Mouse (Mus musculus) liver, embryonic 13.5 days (tissue): ENCODE data around the gene Prss56. TPM values are rescaled to one million over a fixed set of nuclear protein-coding genes. Genes with fewer than 3 reads are reported as not detected.

Experiments used
- ATAC-seq: fragments of 200-750 bp; cut with Nextera tagmentation; 2 replicates; pipeline ENCODE4 v1.8.0; 2017; ENCODE audit warnings: low read depth, mild to moderate bottlenecking, moderate number of reproducible peaks, moderate library complexity
- DNase-seq: peaks from one replicate; pipeline ENCODE4 v3.0.0; 2022
- H3K27ac ChIP-seq: fragments of 300-500 bp; sonication (generic); 2 replicates; pipeline ENCODE4 v1.5.1; 2015; ENCODE audit warnings: moderate library complexity, mild to moderate bottlenecking, inconsistent platforms
- H3K27me3 ChIP-seq: fragments of 300-500 bp; sonication (generic); 2 replicates; pipeline ENCODE4 v1.6.1; 2015; ENCODE audit warnings: mild to moderate bottlenecking, inconsistent platforms
- H3K36me3 ChIP-seq: fragments of 300-500 bp; sonication (generic); 2 replicates; pipeline ENCODE4 v1.6.1; 2015; ENCODE audit warnings: mild to moderate bottlenecking, inconsistent platforms
- H3K4me1 ChIP-seq: fragments of 300-500 bp; sonication (generic); replicated peaks from 2 replicates; pipeline ENCODE4 v1.6.1; 2015; ENCODE audit warnings: inconsistent platforms
- H3K4me2 ChIP-seq: fragments of 300-500 bp; sonication (generic); 2 replicates; pipeline ENCODE4 v1.6.1; 2015; ENCODE audit warnings: inconsistent platforms, mild to moderate bottlenecking, moderate library complexity
- H3K4me3 ChIP-seq: fragments of 300-500 bp; sonication (generic); replicated peaks from 2 replicates; pipeline ENCODE4 v1.5.1; 2015; ENCODE audit warnings: mild to moderate bottlenecking, inconsistent platforms
- H3K9ac ChIP-seq: fragments of 300-500 bp; sonication (generic); 2 replicates; pipeline ENCODE4 v1.6.1; 2015; ENCODE audit warnings: mild to moderate bottlenecking, inconsistent platforms
- H3K9me3 ChIP-seq: fragments of 300-500 bp; sonication (generic); replicated peaks from 2 replicates; pipeline ENCODE4 v1.6.1; 2016; ENCODE audit warnings: inconsistent platforms
- WGBS: fragments of 180-500 bp; shearing (Covaris S2); methylation state at CpG from one replicate; pipeline ENCODE4 v1.1.7; 2015; ENCODE audit not compliant: insufficient replicate concordance; 5-methylcytosine and 5-hydroxymethylcytosine counted together
- polyA plus RNA-seq: library from polyadenylated mRNA; unstranded; fragments of >200 nt; fragmentation: Nextera tagmentation; extraction: Ambion mirVana; gene quantifications from 2 replicates; pipeline ENCODE4 v1.2.1, GENCODE M21; 2015

Gene Prss56
- not detected in 2 replicates for polyA plus RNA-seq

DNA sequence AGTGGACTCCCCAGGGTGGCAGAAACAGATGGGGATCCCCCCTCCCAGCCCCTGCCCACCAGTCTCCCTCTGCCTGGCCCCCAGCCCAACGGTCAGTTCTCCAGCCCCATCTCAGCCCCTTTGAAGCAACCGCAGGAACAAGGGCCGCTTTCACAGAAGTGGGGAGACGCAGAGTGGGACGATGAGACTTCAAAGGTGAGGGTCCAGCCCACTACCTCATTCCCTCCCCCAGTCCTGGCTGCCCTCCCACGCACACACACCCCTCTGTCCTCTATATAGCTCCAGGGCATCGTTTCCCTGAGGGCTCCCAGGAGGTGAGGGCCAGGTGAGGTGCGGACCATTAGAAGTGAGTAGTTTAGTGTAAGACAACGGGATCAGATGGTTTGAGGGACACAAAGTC, at the start of gene Prss56:
Gene Prss56 (plus strand): TSS at position 301 of the 400 bp plus-strand sequence.
- H3K4me2 ChIP-seq: no peak within 1 kb of the TSS
- peaks cover 5% of the 10 kb centered on the region for H3K4me1 ChIP-seq
- H3K36me3 ChIP-seq: no peaks in the 10 kb centered on the region
- DNase-seq (no peak), ATAC-seq (no peak)
- WGBS: 49% methylated on average over 9 of the region's 9 CpGs
- no peak within 1 kb of the TSS for H3K27ac ChIP-seq
- H3K9ac ChIP-seq: no peak within 1 kb of the TSS
- peaks cover 75% of the 10 kb centered on the region for H3K27me3 ChIP-seq
- H3K4me3 ChIP-seq: no peak within 1 kb of the TSS
- no peaks in the 10 kb centered on the region for H3K9me3 ChIP-seq

- Histone ChIP-seq H3K36me3 (no peaks in the 10 kb centered on the region), H3K4me2 (no peak overlapping the region), H3K4me3 (no peak overlapping the region), H3K9me3 (no peaks in the 10 kb centered on the region), H3K9ac (no peak overlapping the region), H3K4me1 (no peaks in the 10 kb centered on the region), H3K27me3 (0 out of 2 replicates have a peak, but pooled peaks cover 6% of the 10 kb centered on the region), H3K27ac (no peak overlapping the region)
- ATAC-seq: no peak
- WGBS: 64% methylated on average over 4 of the region's 4 CpGs
- no peak for DNase-seq
Measured at GRCm38 (mm10) chr1:87141550-87141949, 41.6 kb upstream of the Prss56 start.

DNA sequence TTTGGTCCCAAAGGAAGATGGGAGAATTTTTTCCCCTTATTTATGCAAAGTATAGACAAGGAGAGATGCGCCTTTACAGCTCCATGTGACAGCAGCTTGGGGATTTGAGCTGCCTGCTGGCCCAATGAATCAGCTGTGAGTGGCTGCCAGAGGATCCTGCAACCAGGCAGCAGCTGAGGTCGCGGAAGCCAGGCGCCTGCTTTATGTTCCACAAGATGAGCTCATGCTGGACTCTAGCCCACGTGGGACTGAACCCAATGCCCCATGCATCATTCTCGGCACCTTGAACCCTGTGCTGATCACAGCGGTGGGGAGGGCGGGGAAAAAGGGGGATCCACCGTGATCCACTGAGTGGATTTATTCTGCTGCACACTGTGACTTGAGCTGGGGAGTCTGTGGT, 40.7 kb upstream of the Prss56 start:
- Histone ChIP-seq H3K27ac (no peak overlapping the region), H3K4me3 (no peak overlapping the region), H3K4me1 (no peaks in the 10 kb centered on the region), H3K9me3 (no peaks in the 10 kb centered on the region), H3K27me3 (0 out of 2 replicates have a peak, but pooled peaks cover 13% of the 10 kb centered on the region), H3K9ac (no peak overlapping the region), H3K36me3 (no peaks in the 10 kb centered on the region), H3K4me2 (no peak overlapping the region)
- 64% methylated on average over 9 of the region's 9 CpGs for WGBS
- DNase-seq (no peak), ATAC-seq (no peak)

DNA sequence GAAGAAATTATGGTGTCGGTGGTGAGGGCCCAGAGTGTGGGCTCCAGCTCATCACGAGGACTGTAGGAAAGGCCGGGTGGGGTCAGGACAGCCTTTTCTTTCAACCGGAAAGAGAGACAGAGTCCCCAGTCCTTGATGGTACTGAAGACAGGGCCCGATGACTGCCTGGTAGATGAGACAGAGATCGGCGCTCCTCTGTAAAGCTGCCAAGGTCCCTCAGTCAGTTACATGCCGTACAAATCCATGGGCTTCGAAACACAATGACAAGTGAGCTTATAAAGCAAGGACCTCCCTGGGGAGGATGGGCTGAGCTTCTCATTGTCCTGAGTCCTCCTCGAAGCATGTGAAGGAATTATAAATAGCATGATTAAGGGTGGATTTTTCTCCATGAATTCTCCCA, 40.0 kb upstream of the Prss56 start:
- Histone ChIP-seq H3K27ac (no peak overlapping the region), H3K9ac (no peak overlapping the region), H3K4me2 (no peak overlapping the region), H3K4me1 (no peaks in the 10 kb centered on the region), H3K4me3 (no peak overlapping the region), H3K36me3 (no peaks in the 10 kb centered on the region), H3K9me3 (no peaks in the 10 kb centered on the region), H3K27me3 (0 out of 2 replicates have a peak, but pooled peaks cover 14% of the 10 kb centered on the region)
- ATAC-seq: no peak
- DNase-seq: no peak
- 71% methylated on average over 10 of the region's 10 CpGs for WGBS

GRCm38 (mm10) chr1:87149422-87149821, 33.7 kb upstream of the Prss56 start:
- WGBS: 31% methylated on average over 13 of the region's 13 CpGs
- Histone ChIP-seq H3K27me3 (peaks cover 64% of the 10 kb centered on the region), H3K9me3 (no peaks in the 10 kb centered on the region), H3K4me3 (no peak overlapping the region), H3K9ac (no peak overlapping the region), H3K27ac (no peak overlapping the region), H3K4me1 (peaks cover 1% of the 10 kb centered on the region; the same call in 1 of the 2 replicates), H3K4me2 (no peak overlapping the region), H3K36me3 (no peaks in the 10 kb centered on the region)
- ATAC-seq (no peak), DNase-seq (no peak)

- Histone ChIP-seq H3K36me3 (no peaks in the 10 kb centered on the region), H3K4me1 (peaks cover 4% of the 10 kb centered on the region; the same call in 1 of the 2 replicates), H3K27ac (no peak overlapping the region), H3K9me3 (no peaks in the 10 kb centered on the region), H3K27me3 (peaks cover 80% of the 10 kb centered on the region), H3K9ac (no peak overlapping the region), H3K4me3 (no peak overlapping the region), H3K4me2 (no peak overlapping the region)
- ATAC-seq (no peak), DNase-seq (no peak)
- WGBS: 61% methylated on average over 6 of the region's 6 CpGs
Measured at GRCm38 (mm10) chr1:87151286-87151685, 31.8 kb upstream of the Prss56 start.

- Histone ChIP-seq H3K9me3 (no peaks in the 10 kb centered on the region), H3K27me3 (peaks cover 90% of the 10 kb centered on the region), H3K36me3 (no peaks in the 10 kb centered on the region), H3K27ac (no peak overlapping the region), H3K4me1 (peaks cover 4% of the 10 kb centered on the region; the same call in 1 of the 2 replicates), H3K4me3 (peak overlapping the region; percentile 19), H3K4me2 (peak overlapping the region; percentile 34), H3K9ac (no peak overlapping the region)
- 2% methylated on average over 72 of the region's 72 CpGs for WGBS
- DNase-seq (no peak), ATAC-seq (no peak)
Measured at GRCm38 (mm10) chr1:87153776-87154500, 29.2 kb upstream of the Prss56 start.

- ATAC-seq: no peak
- peak overlapping the region; percentile 19 for H3K4me3 ChIP-seq
- peak overlapping the region; percentile 34 for H3K4me2 ChIP-seq
- no peak overlapping the region for H3K9ac ChIP-seq
- H3K27me3 ChIP-seq: peaks cover 95% of the 10 kb centered on the region
- H3K4me1 ChIP-seq: peaks cover 4% of the 10 kb centered on the region; the same call in 1 of the 2 replicates
- no peaks in the 10 kb centered on the region for H3K36me3 ChIP-seq
- H3K9me3 ChIP-seq: no peaks in the 10 kb centered on the region
- WGBS: 3% methylated on average over 57 of the region's 58 CpGs
- no peak for DNase-seq
- no peak overlapping the region for H3K27ac ChIP-seq
Measured at GRCm38 (mm10) chr1:87154501-87155120, 28.5 kb upstream of the Prss56 start.

DNA sequence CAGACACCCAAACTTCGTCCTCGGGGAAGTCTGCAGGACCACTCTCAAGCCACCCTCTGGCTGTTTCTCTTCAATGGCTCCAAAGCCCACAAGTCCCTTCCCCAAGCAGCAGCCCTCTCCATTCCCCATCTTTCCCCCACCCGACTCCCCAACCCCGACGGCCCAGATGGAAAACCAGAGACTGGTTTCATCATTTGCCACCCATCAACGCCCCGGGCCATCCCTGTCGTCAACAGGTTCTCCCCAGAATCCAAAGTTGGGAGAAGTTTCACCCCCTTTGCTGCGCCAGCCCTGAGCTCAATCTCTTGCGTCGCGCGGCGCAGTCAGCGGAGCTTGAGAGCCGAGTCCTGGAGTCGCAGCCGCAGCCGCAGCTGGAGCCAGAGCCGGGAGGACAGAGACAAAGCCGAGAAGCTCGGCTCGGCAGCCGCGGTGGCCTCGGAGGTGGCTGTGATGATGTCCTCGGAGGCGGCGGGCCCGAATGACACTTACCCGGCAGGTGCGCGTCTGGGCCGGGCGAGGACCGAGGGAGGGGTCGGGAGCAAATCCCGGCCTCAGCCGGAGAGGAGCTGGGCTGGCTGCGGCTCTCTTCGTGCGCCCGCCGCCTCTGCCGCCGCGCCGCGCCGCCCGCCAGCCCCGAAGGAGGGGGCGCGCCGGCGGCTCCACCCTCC, 27.4 kb upstream of the Prss56 start:
- 3% methylated on average over 41 of the region's 56 CpGs for WGBS
- Histone ChIP-seq H3K4me1 (peaks cover 4% of the 10 kb centered on the region; the same call in 1 of the 2 replicates), H3K36me3 (no peaks in the 10 kb centered on the region), H3K4me2 (0 out of 2 replicates have a peak overlapping the region, but pooled peaks have one; percentile 8), H3K9ac (no peak overlapping the region), H3K27ac (no peak overlapping the region), H3K4me3 (no peak overlapping the region), H3K9me3 (no peaks in the 10 kb centered on the region), H3K27me3 (peaks cover 95% of the 10 kb centered on the region)
- no peak for DNase-seq
- no peak for ATAC-seq

DNA sequence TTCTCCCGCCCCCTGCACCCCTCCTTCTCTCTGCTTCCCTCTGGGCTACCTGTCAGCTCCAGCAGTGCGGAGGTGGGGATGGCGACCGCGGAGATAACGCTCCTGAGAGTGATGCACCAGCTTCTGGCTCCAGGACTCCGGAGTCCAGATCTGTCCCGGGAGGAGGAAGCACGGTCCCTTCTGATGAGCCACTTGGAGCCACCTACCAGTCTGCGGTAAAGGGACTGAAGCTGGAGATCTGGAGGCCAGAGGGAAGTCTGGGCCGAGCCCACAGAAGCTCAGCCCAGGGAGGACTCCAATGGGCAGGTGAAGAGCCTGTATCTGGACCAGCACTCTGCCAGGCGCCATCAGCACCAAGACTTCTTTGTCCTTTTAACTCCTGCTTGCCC, 26.9 kb upstream of the Prss56 start, which contains the start of gene Ecel1:
Gene Ecel1 (minus strand): TSS at position 323 of the 389 bp plus-strand sequence.
- H3K36me3 ChIP-seq: no peaks in the 10 kb centered on the region
- H3K9ac ChIP-seq: no peak within 1 kb of the TSS
- H3K27ac ChIP-seq: no peak within 1 kb of the TSS
- peaks cover 91% of the 10 kb centered on the region for H3K27me3 ChIP-seq
- H3K4me2 ChIP-seq: 0 out of 2 replicates have a peak within 1 kb of the TSS, but pooled peaks have one; percentile 8
- H3K4me1 ChIP-seq: peaks cover 4% of the 10 kb centered on the region; the same call in 1 of the 2 replicates
- WGBS: 2% methylated on average over 12 of the region's 12 CpGs
- H3K9me3 ChIP-seq: no peaks in the 10 kb centered on the region
- no peak for ATAC-seq
- no peak within 1 kb of the TSS for H3K4me3 ChIP-seq
- no peak for DNase-seq

DNA sequence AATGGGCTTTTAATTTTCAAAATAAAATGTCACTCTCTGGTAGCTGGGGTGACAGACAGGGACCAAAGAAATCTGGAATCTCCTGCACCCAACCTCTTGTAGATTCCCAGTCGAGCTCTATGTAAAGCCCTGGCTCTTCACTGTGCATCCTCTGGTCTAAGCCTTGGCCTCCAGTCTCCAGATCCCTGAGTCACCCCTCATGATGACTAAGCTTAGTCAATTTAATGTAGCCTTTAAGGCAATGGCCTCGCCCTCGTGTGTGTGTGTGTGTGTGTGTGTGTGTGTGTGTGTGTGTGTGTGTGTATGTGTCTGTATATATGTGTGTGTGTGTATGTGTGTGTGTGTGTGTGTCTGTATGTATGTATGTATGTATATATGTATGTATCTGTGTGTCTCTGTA, 23.7 kb upstream of the Prss56 start:
- H3K4me2 ChIP-seq: no peak overlapping the region
- no peak overlapping the region for H3K4me3 ChIP-seq
- H3K36me3 ChIP-seq: no peaks in the 10 kb centered on the region
- DNase-seq (no peak), ATAC-seq (no peak)
- H3K4me1 ChIP-seq: peaks cover 3% of the 10 kb centered on the region; the same call in 1 of the 2 replicates
- WGBS: 41% methylated on average over 3 of the region's 3 CpGs
- peaks cover 70% of the 10 kb centered on the region for H3K27me3 ChIP-seq
- H3K9me3 ChIP-seq: no peaks in the 10 kb centered on the region
- no peak overlapping the region for H3K27ac ChIP-seq
- H3K9ac ChIP-seq: no peak overlapping the region
